ENCODE assay signal across 16 mouse cellular contexts in genomic region chr14:74840820-74841219, GRCm38 (mm10).
DNase-seq lines count a peak whose midpoint lies in the region; ATAC-seq lines count a peak whose summit lies in the region.
"Had no signal": no experiment of that assay in that cellular context is flagged by ENCODE, and none has a peak within 500 bp of the region (broad histone marks: within the 10 kb centered on the region; RNA-seq: fewer than 3 reads in every experiment).

No protein-coding gene starts in this region.

- H3K4me1 ChIP-seq in forebrain, embryonic 12.5 days = peaks cover 10% of the 10 kb centered on the region
- H3K4me1 ChIP-seq in forebrain, embryonic 10.5 days = peaks cover 17% of the 10 kb centered on the region
- H3K4me1 ChIP-seq in hindbrain, embryonic 15.5 days (replicated peaks) = peaks cover 17% of the 10 kb centered on the region
- H3K4me1 ChIP-seq in hindbrain, embryonic 12.5 days = peaks cover 8% of the 10 kb centered on the region; the same call in 1 of the 2 replicates

- DNase-seq in forebrain, embryonic 10.5 days (ENCODE audit: extremely low spot score, low spot score) = no peak
- DNase-seq in spleen, postnatal 36 days (ENCODE audit: low spot score in 2 of 2) = peak; percentile 39 to 45
- no peak for DNase-seq in spleen, adult 12 weeks (ENCODE audit: low spot score)
- no peak for DNase-seq in embryo, embryonic 9.5 days (ENCODE audit: extremely low spot score)
- DNase-seq: adrenal gland, postnatal 36 days; cerebellum, adult 9-11 months; embryo, embryonic 11 days; kidney, adult 2 months; kidney, postnatal 4 days; layer of hippocampus, postnatal 36 days had no signal

- ATAC-seq in forebrain, embryonic 12.5 days (ENCODE audit: low FRiP score) = 0 out of 2 replicates have a peak, but pooled peaks have one; percentile 41
- 0 out of 2 replicates have a peak, but pooled peaks have one; percentile 23 for ATAC-seq in hindbrain, embryonic 15.5 days (ENCODE audit: low FRiP score, low read depth)
- ATAC-seq in hindbrain, embryonic 12.5 days (ENCODE audit: low FRiP score) = no peak
- ATAC-seq in activated CD4-positive, CD25-positive, alpha-beta regulatory T cell, adult 4 months = no peak
- ATAC-seq: hindbrain, embryonic 16.5 days had no signal

- H3K27me3 ChIP-seq in forebrain, embryonic 12.5 days = no peaks in the 10 kb centered on the region
- H3K27me3 ChIP-seq in forebrain, embryonic 10.5 days (ENCODE audit: poor library complexity, severe bottlenecking) = no peaks in the 10 kb centered on the region
- no peaks in the 10 kb centered on the region for H3K27me3 ChIP-seq in hindbrain, embryonic 15.5 days
- no peaks in the 10 kb centered on the region for H3K27me3 ChIP-seq in hindbrain, embryonic 12.5 days

- H3K27ac ChIP-seq in forebrain, embryonic 12.5 days = no peak overlapping the region
- H3K27ac ChIP-seq in forebrain, embryonic 10.5 days = no peak overlapping the region
- H3K27ac ChIP-seq in hindbrain, embryonic 15.5 days (replicated peaks) = no peak overlapping the region
- H3K27ac ChIP-seq in hindbrain, embryonic 12.5 days = no peak overlapping the region
- H3K27ac ChIP-seq: midbrain, embryonic 10.5 days had no signal

- H3K36me3 ChIP-seq in forebrain, embryonic 12.5 days (replicated peaks) = no peaks in the 10 kb centered on the region
- no peaks in the 10 kb centered on the region for H3K36me3 ChIP-seq in forebrain, embryonic 10.5 days (replicated peaks)
- no peaks in the 10 kb centered on the region for H3K36me3 ChIP-seq in hindbrain, embryonic 15.5 days
- H3K36me3 ChIP-seq in hindbrain, embryonic 12.5 days = no peaks in the 10 kb centered on the region
- H3K36me3 ChIP-seq: midbrain, embryonic 10.5 days had no signal

- WGBS in forebrain, embryonic 12.5 days = 63% methylated on average over 3 of the region's 3 CpGs
- 73% methylated on average over 3 of the region's 3 CpGs for WGBS in forebrain, embryonic 10.5 days
- 44% methylated on average over 3 of the region's 3 CpGs for WGBS in hindbrain, embryonic 15.5 days
- 72% methylated on average over 3 of the region's 3 CpGs for WGBS in hindbrain, embryonic 12.5 days

- H3K4me3 ChIP-seq in forebrain, embryonic 12.5 days (replicated peaks) = no peak overlapping the region
- H3K4me3 ChIP-seq in forebrain, embryonic 10.5 days = no peak overlapping the region
- H3K4me3 ChIP-seq in hindbrain, embryonic 15.5 days = no peak overlapping the region
- no peak overlapping the region for H3K4me3 ChIP-seq in hindbrain, embryonic 12.5 days
- H3K4me3 ChIP-seq: midbrain, embryonic 10.5 days had no signal

- H3K9ac ChIP-seq in forebrain, embryonic 12.5 days = no peak overlapping the region
- no peak overlapping the region for H3K9ac ChIP-seq in hindbrain, embryonic 15.5 days
- H3K9ac ChIP-seq in hindbrain, embryonic 12.5 days = no peak overlapping the region

- no peaks in the 10 kb centered on the region for H3K9me3 ChIP-seq in forebrain, embryonic 12.5 days
- H3K9me3 ChIP-seq in forebrain, embryonic 10.5 days = no peaks in the 10 kb centered on the region
- no peaks in the 10 kb centered on the region for H3K9me3 ChIP-seq in hindbrain, embryonic 15.5 days
- H3K9me3 ChIP-seq in hindbrain, embryonic 12.5 days (replicated peaks) = no peaks in the 10 kb centered on the region
- H3K9me3 ChIP-seq: midbrain, embryonic 10.5 days had no signal

- H3K4me2 ChIP-seq in forebrain, embryonic 12.5 days = no peak overlapping the region
- H3K4me2 ChIP-seq in hindbrain, embryonic 15.5 days = no peak overlapping the region
- H3K4me2 ChIP-seq in hindbrain, embryonic 12.5 days (replicated peaks) = no peak overlapping the region

Comparison
In these comparisons a context has a peak if more than half of its experiments do, and no peak if none do; other contexts are left out.
1. ATAC-seq: peak in forebrain, embryonic 12.5 days (single experiment) and hindbrain, embryonic 15.5 days (single experiment); none in hindbrain, embryonic 12.5 days (single experiment) and activated CD4-positive, CD25-positive, alpha-beta regulatory T cell, adult 4 months (single experiment).
2. DNase-seq: peak in spleen, postnatal 36 days (2 of 2); none in forebrain, embryonic 10.5 days (single experiment), spleen, adult 12 weeks (single experiment) and embryo, embryonic 9.5 days (single experiment).